Mouse (Mus musculus) large intestine, adult 2 months (tissue): ENCODE results near the gene C1rb. TPM values are rescaled to one million over a fixed set of nuclear protein-coding genes. Genes with fewer than 3 reads are reported as not detected.
"Not testable (repeated sequence)": the region's sequence is repeated elsewhere in the genome, so short reads cannot be mapped to it uniquely, and the experiment has no call there.

ENCODE experiments used
- DNase-seq: peaks from one replicate; pipeline ENCODE4 v3.0.0-alpha.2; 2012; ENCODE audit warnings: low read depth, low spot score
- WGBS: fragments of 180-500 bp; shearing (Covaris S2); methylation state at CpG from one replicate; pipeline ENCODE4 v1.1.7; 2018; 5-methylcytosine and 5-hydroxymethylcytosine counted together
- polyA plus RNA-seq: library from polyadenylated mRNA; depleted of rRNA; stranded (reverse); fragments of >200 nt; gene quantifications from 2 replicates; pipeline ENCODE4 v1.2.3, GENCODE M21; 2012; rRNA removed

Gene C1rb
- 0.04 TPM in 1 of 2 replicates, not detected in the other for polyA plus RNA-seq

DNA sequence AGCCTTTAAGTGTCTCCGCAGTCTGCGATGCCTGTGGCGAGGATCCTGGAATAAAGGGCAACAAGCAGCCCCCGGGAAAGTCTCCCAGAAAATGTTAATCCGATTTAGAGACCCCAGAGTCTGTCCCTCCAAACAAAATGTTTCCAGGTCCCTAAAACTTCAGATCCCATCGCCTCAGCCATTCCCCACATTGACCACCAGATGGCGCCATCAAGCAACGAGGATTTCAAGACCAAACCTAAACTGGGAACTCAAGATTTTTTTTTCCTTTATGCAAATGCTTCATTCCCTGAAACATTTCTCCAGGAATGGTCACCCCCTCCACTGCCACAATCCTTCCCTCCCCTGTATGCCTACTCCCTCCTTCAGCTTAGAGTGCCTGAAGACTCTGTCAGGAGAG lies at the start of gene C1rb:
TSS of gene C1rb (plus strand) at position 269 of the 400 bp plus-strand sequence.
- peak; percentile 46 for DNase-seq
- WGBS, result 5% methylated on average over 8 of the region's 8 CpGs

DNA sequence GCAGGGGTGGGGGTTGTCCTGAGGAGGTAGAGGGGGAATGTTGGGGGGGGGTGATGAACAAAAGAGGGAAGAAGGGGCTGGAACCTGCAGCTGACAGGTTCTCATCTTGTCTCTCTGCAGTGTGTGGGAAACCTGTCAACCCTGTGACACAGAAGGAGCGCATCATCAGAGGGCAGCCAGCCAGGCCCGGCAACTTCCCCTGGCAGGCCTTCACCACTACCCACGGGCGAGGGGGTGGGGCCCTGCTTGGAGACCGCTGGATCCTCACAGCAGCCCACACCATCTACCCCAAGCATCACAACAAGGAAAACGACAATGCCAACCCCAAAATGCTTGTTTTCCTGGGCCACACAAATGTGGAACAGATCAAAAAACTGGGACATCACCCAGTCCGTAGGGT lies 48.0 kb upstream of the C1rb start:
- 74% methylated on average over 7 of the region's 7 CpGs for WGBS
- not testable (repeated sequence) for DNase-seq

DNA sequence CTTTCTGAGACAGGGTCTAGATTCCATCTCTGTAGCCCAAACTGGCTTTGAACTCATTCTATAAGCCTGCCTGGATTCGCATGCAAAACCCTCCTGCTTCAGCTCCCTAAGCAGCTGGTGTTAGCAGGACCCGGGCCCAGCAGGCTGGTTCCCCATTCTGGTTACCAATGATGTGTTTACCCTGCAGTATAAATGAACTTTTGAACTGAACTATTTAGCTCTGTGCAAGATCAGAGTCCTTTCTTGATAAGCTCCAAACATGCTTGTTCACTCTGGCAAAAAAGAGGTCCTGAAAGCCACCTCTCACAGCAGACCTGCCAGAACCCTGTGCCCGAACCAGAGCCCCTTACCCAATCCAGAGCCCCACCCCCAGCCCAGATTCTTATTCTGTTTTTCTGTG lies 42.2 kb upstream of the C1rb start:
- WGBS, result 50% methylated on average over 3 of the region's 3 CpGs
- DNase-seq, result no peak

DNA sequence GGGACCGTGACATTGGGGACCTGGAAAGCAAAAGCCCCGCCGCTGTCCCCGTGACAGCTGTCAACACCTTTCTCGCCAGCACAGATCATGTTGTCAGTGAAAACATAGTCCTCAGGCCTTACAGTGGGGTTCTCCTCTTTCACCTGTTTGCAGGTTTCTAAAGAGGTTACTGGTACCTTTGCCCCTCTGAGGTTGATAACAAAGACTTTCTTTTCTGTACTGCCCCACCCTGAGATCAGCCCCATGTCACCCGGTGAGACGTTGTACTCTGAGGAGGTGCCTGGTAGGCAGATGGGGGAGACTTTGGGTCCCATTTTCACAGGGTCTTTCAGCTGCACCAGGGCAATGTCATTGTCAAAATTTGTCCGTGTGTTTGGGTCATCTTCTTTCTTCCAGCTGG lies 39.0 kb upstream of the C1rb start:
- DNase-seq, result no peak
- WGBS, result 74% methylated on average over 8 of the region's 8 CpGs

DNA sequence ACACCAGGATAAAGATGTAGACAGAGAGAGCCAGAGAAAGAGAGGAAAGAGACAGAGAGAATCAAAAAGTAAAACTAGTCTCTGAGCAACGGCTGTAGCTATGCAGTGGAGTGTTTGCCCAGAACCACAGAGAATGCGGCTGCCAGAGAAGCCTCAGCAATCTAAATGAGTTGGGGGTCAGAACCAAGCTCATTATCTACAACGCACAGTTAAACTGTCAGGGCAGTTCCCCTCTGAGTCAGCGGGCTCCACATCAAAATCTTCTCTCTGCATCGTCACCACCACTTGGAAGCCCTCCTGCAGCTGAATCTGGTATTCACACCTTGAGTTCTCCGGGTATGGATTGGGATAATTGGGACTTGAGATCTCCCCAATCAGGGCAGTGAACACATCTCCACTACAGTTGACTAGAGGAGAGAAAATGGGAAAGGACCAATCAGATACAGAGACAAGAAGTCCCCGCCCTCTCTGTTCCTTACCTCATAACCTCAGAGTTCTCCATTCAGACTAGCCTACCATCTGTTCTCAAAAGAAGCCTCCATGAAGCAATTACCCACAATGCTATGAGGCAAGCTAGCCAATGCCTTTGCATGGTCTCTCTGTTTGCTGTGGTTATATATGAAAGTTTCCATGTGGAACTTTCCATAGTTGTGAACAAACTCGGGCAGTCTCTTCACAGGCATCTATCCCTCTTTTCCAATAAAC lies 33.8 kb upstream of the C1rb start:
- not testable (repeated sequence) for DNase-seq
- 75% methylated on average over 8 of the region's 8 CpGs for WGBS

DNA sequence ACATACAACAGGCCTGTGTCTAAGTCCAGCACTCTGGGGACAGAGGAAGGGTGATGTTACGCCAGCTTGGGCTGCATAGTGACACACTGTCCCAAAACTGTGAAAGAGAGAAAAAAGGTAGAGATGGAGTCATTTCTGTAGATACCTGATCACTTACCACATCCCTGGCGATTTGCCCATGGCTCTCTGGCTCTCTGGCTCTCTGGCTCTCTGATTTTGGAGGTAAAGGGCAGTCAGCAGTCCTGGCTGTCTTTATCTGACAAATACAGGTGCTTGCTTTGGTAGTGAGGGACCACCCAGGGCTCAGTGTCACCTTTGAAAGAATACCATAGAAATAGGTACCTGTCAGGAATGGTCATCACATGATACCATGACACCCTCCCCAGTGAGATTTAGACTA lies 28.9 kb upstream of the C1rb start:
- not testable (repeated sequence) for DNase-seq
- 79% methylated on average over 2 of the region's 2 CpGs for WGBS

DNA sequence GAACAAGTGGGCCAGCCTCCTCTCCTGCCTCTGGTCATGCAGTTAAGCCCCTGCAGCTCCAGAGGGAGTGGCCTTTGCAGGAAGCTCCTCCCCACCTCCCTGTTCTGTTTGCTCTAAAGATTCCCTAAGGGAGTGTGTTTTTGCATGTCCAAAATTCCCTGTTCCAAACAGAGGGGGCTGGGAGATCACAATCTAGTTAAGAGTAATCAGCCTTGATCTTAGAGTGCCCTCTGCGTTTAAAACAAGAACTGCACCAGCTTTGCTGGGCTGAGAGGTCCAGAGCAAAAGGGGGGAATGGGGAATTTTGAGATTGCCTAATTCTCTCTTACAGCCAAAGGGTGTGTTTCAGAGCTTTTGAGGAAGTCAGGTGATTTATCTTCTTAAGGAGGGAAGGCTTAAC lies 27.8 kb upstream of the C1rb start, which contains the start of gene C1s1:
TSS of gene C1s1 (minus strand) at position 76 of the 400 bp plus-strand sequence.
- WGBS, result 0% methylated on average over 1 of the region's 1 CpGs
- peak; percentile 8 for DNase-seq

DNA sequence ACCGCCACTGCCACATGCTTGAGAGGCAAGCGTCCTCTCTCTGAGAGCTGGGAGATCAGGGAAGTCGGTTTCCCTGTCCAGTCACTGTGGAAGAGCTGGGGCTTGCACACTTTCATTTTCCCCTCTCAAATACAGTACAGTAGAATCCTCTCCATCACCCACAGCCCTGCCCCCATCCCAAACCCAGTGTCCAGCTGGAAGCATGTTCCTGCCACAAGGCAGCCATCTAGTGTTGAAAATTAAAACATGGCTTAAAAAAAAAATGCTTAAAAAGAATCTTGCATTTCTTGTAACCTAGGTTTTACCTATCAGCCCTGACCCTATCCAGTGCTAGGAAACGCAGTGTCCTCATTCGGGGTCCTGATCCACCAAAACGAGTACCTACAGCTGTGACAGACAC lies 25.6 kb upstream of the C1rb start:
- DNase-seq, result no peak
- 76% methylated on average over 6 of the region's 6 CpGs for WGBS

DNA sequence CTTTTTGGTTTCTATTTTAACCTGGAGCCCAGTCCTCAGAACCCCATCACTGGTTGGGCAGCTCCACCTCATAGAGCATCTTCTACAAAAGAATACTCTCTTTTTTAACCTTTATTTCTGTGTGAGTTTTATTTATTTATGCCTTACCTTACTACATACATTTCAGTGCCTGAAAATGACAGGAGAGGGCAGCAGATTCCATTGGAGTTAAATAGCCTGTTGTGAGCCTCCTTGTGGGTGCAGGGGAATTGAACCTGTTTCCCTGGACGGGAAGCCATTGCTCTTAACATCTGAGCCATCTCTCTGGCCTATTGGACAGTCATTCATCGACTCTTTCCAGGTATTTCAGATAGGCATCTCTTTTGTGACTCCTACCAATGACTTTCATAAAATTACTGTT lies 24.7 kb upstream of the C1rb start:
- no peak for DNase-seq
- 68% methylated on average over 2 of the region's 2 CpGs for WGBS

DNA sequence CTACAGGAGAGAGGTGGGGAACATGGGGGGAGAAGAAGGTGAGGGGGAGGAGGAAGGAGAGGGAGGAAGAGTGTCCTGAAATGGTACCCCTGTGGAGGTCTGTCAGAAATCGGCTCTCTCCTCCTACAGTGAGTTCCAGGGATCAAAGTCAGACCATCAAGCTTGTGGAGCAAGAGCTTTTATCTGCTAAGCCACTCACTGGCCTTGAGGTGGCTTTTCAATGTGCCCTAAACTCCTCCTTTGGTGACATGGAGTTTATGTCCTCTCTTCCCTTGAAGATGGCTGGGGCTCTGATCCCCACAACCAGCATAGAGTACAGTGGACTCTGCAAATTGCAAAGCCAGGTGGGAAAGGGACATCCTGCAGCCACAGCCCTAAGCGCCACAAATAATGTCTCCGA lies 22.1 kb upstream of the C1rb start:
- DNase-seq, result not testable (repeated sequence)
- WGBS, result 93% methylated on average over 3 of the region's 3 CpGs

DNA sequence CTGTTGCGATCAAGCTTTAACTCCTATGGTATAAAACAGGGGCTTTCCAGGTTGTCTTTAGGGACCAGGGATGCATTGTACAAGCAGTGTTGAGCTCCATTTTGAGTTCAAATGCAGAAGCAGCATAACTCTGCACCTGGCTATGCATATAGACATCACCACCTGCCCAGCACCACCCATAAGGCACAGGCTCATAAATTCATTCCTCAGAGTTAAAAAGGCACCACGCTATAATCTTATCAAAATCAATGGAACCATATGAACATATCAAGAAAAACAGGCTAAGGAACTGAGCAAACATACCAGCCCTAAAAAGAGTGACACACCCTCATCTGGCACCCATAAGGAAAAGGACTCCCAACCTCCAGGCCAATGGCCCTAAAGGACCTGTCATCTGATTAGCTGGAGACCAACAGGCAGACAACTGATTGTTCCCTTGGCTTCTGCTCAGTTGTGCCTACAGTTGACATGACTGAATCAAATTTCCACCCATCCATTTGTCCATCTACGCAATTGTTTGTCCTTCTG lies 21.0 kb upstream of the C1rb start:
- WGBS, result 36% methylated on average over 3 of the region's 3 CpGs

DNA sequence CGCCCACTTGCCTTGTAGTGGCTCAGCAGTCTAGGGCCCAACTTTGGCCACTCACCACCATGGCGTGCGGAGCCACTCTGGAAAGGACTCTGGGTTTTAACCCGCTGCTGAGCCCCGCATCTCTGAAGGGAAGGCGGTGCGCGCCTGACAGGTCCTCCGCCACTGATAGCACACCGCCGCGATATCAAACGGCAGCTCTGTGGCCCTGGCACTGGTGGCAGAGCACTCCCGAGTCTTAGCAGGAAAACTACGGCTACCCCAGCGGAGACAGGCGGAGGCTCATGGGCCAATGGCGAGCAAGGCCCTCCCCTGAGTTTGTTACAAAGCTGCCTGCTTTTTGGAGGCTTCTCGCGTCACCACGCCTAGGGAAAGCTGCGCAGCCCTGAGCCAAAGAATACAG lies 17.3 kb upstream of the C1rb start:
- no peak for DNase-seq
- WGBS, result 83% methylated on average over 22 of the region's 22 CpGs

More for the DNA sequence above, 21.0 kb upstream of the C1rb start:
- DNase-seq, result peak; percentile 50

DNA sequence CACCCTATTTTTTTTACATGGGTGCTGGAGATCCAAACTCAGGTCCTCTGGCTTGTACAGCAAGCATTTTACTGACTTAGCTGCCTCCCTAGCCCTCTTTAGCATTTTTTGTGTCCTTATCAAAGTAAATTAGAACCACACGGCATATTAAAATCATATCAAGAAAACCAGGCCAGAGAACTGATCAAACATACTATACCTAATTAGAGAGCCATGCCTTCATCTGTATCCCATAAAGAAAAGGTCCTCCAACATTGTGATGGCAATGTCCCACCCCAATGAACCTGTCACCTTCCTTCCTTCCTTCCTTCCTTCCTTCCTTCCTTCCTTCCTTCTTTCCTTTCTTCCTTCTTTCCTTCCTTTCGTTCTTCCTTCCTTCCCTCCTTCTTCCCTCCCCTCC lies 14.1 kb upstream of the C1rb start:
- 78% methylated on average over 2 of the region's 2 CpGs for WGBS
- not testable (repeated sequence) for DNase-seq

DNA sequence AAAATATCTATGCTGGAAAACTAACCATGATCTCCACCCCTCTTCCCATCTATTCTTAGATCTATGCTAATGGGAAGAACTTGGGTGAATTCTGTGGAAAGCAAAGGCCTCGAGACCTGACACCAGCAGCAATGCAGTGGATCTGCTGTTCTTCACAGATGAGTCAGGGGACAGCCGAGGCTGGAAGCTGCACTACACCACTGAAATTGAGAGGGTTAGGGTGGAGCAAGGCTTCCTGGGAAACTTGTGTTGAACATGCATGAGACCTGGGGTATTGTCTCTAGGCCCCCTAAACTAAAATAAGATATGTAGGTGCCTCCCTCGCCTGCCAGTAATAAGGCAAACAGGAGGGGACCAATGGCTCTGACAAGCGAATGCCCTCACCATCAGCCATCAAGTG lies 8.9 kb upstream of the C1rb start:
- 91% methylated on average over 4 of the region's 4 CpGs for WGBS
- DNase-seq, result not testable (repeated sequence)

DNA sequence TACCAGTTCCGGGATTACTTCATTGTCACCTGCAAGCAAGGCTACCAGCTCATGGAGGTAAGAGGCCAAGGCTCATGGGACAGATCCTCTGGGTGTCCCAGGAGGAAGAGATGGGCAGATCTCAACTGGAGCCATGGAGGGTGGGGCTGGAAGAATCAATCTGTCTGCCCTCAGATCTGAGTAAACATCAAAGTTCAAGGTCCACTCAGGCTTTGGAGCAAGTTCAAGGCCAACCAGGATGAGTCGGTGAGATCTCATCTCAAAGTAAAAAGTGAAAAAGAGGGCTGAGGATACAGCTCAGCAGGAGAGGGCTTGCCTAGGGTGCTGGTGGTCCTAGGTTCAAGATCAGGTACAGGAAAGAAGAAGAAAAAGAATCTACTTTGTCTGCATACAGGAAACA lies 8.5 kb upstream of the C1rb start:
- DNase-seq, result not testable (repeated sequence)
- WGBS, result 74% methylated on average over 2 of the region's 2 CpGs

DNA sequence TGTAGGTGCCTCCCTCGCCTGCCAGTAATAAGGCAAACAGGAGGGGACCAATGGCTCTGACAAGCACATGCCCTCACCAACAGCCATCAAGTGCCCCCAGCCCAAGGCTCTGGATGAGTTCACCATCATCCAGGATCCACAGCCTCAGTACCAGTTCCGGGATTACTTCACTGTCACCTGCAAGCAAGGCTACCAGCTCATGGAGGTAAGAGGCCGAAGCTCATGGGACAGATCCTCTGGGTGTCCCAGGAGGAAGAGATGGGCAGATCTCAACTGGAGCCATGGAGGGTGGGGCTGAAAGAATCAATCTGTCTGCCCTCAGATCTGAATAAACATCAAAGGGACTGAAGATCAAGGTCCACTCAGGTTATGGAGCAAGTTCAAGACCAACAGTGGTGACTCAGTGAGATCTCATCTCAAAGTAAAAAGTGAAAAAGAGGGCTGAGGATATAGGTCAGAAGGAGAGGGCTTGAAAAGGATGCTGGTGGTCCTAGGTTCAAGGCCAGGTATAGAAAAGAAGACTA lies 5.1 kb downstream of the C1rb start:
- 75% methylated on average over 3 of the region's 3 CpGs for WGBS
- not testable (repeated sequence) for DNase-seq

DNA sequence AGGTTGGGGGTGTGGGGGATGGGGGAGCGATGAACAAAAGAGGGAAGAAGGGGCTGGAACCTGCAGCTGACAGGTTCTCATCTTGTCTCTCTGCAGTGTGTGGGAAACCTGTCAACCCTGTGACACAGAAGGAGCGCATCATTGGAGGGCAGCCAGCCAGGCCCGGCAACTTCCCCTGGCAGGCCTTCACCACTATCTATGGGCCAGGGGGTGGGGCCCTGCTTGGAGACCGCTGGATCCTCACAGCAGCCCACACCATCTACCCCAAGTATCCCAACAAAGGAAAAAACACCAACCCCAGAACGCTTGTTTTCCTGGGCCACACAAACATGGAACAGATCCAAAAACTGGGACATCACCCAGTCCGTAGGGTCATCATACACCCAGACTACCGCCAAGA lies 10.1 kb downstream of the C1rb start:
- DNase-seq, result not testable (repeated sequence)
- WGBS, result 88% methylated on average over 6 of the region's 7 CpGs

DNA sequence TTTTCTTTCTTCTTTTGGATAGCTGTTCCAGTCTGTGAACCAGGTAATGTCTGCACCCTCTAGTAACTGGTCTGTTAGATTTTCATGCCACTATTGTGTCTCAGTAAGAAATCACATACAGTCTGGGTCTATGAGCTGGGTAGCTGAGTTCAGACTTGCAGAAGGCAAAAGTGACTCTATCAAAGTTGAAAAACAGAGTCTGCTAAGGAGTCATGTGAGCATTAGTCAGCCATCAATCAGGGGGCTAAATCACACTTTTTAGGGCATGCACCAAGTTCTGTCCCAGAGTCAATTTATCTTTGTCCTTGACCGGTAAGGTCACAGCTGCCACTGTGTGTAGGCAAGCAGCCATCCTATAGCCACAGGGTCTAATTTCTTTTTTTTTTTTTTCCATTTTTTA lies 12.1 kb downstream of the C1rb start:
- WGBS, result 100% methylated on average over 1 of the region's 1 CpGs

DNA sequence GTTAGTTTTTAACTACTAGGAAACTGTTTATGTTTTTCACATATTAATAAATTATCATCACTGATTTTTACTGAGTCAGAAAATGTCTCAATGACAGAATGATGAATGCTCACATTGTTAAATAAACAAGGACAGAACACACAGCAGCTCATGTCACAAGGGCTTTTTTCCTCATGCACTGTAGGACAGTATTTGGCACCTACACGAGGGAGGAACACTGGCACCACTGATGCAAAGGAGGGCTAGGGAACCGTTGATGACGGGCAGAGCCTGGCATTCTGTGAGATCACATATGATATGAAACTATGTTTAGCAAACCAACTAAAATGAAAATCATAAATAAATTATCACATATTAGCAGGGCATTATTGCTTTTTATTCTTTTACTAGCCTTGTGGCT lies 14.8 kb downstream of the C1rb start:
- DNase-seq, result no peak
- 56% methylated on average over 3 of the region's 3 CpGs for WGBS

More for the DNA sequence above, 12.1 kb downstream of the C1rb start:
- no peak for DNase-seq

DNA sequence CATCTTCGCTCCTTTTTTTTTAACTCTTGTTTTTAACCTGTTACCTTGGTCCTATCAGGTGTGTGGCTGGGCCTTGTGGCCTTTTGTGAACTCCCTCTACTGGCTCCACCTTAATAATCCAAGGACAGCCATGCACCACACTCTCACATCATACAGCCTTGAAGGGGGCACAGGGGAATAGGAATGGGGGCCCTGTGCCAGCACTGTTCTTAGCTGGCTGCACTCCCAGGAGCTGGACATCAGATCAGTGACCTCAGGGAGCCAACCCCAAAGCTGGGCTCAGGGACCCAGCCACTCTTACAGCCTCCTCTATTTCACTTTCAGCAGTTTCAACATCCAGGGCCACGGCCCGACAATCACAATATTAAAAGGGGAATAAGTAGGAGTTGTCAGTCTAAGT lies 15.7 kb downstream of the C1rb start:
- WGBS, result 80% methylated on average over 3 of the region's 3 CpGs
- DNase-seq, result no peak

DNA sequence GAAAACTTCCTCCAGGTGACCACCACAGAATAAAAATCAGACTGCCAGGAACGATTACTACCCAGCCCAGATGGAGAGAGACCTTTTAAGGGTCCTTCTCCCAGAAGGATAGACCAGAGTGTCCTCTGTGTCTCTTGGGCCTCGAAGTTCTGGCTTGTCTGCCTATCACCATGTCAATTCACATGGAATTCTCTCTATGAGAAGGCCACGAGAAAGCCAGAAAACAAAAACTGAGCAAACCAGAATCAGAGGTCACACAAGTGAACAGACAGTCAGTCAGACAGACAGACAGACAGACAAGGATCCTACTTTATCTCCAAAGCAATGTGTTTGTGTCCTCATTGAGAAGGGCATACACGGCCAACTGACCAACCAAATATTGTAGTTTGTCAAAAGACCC lies 16.2 kb downstream of the C1rb start:
- 73% methylated on average over 4 of the region's 4 CpGs for WGBS

More for the DNA sequence above, 16.2 kb downstream of the C1rb start:
- no peak for DNase-seq
